Mouse (Mus musculus) kidney, adult 2 months (tissue): ENCODE measurements around the gene Rpl22.

Experiments
- CTCF ChIP-seq: fragments of 200-500 bp; conservative IDR thresholded peaks from 2 replicates; pipeline ENCODE4 v1.5.1; 2011; ENCODE audit warnings: low read depth, mild to moderate bottlenecking, control low read depth, low read length, moderate library complexity, mixed read lengths; ENCODE audit not compliant: insufficient read depth, insufficient read length
- POLR2A ChIP-seq: fragments of 200-500 bp; IDR thresholded peaks from one replicate; pipeline ENCODE4 v1.6.1; 2011; ENCODE audit warnings: low read depth, low read length, control low read depth

DNA sequence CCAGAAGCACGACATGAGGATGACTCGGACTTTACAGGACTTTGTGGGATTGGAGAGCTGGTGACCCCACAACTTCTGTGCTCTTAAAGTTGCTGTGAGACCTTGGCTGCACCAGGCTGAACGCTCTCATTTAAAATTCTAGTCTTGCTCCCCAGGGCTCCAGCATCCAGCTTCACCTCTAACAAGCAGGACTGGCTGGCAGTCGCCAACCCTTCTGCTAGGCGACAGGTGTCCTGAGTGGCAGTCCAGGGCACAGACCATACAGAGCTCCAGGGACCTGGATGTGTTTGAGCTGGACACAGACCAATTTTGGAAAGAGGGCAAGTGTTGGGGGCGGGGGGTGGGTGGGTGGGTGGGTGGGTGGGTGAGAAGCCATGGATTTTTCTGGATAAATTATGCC lies 12.2 kb downstream of the Rpl22 start:
- no peak for TF ChIP-seq POLR2A
- no peak for TF ChIP-seq CTCF
